In the genomic region with DNA sequence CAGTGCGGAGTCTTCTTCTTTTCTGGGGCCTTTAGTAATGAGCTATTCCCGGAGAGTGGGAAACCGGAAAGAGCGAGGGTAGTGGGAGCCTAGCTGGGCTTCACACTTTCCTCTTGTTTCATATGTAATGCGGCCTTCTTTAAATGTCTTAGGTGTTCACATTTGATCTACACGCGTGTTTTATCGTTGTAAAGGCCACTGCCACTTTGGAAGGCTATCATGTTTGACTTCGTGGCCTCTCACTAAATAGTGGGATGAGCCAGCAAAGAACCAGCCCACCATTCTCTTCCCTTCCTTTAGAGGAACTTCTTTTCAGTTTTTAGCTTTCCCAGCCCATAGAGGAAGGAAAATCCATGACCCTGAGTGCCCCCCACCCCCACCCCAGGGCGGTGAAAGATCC, we compare ENCODE assay signal across 22 mouse cellular contexts. TPM values are rescaled to one million over a fixed set of nuclear protein-coding genes. Genes with fewer than 3 reads are reported as not detected.
DNase-seq lines count a peak whose midpoint lies in the region; ATAC-seq lines count a peak whose summit lies in the region.
"Had no signal": no experiment of that assay in that cellular context is flagged by ENCODE, and none has a peak within 500 bp of the region (broad histone marks: within the 10 kb centered on the region; RNA-seq: fewer than 3 reads in every experiment).

No protein-coding gene starts in this region.

- no peaks in the 10 kb centered on the region for H3K36me3 ChIP-seq in heart, embryonic 10.5 days
- no peaks in the 10 kb centered on the region for H3K36me3 ChIP-seq in kidney, embryonic 15.5 days
- H3K36me3 ChIP-seq in embryonic facial prominence, embryonic 10.5 days (replicated peaks) = no peaks in the 10 kb centered on the region
- H3K36me3 ChIP-seq in limb, embryonic 10.5 days = no peaks in the 10 kb centered on the region
- H3K36me3 ChIP-seq: forebrain, embryonic 10.5 days; hindbrain, embryonic 13.5 days had no signal

- H3K4me3 ChIP-seq in heart, embryonic 10.5 days = peak overlapping the region; percentile 19; the same call in 1 of the 2 replicates
- H3K4me3 ChIP-seq in kidney, embryonic 15.5 days (replicated peaks) = 0 out of 2 replicates have a peak overlapping the region, but pooled peaks have one; percentile 2
- H3K4me3 ChIP-seq in embryonic facial prominence, embryonic 10.5 days = peak overlapping the region; percentile 52
- H3K4me3 ChIP-seq in limb, embryonic 10.5 days = 0 out of 2 replicates have a peak overlapping the region, but pooled peaks have one; percentile 17
- H3K4me3 ChIP-seq: forebrain, embryonic 10.5 days; hindbrain, embryonic 13.5 days had no signal

- no peaks in the 10 kb centered on the region for H3K9me3 ChIP-seq in heart, embryonic 10.5 days
- H3K9me3 ChIP-seq in kidney, embryonic 15.5 days (replicated peaks) = 0 out of 2 replicates have a peak, but pooled peaks cover 3% of the 10 kb centered on the region
- H3K9me3 ChIP-seq in embryonic facial prominence, embryonic 10.5 days = no peaks in the 10 kb centered on the region
- H3K9me3 ChIP-seq in limb, embryonic 10.5 days (replicated peaks) = no peaks in the 10 kb centered on the region
- H3K9me3 ChIP-seq: forebrain, embryonic 10.5 days; hindbrain, embryonic 13.5 days had no signal

- WGBS in heart, embryonic 10.5 days = 3% methylated on average over 10 of the region's 10 CpGs
- 2% methylated on average over 10 of the region's 10 CpGs for WGBS in kidney, embryonic 15.5 days
- 2% methylated on average over 10 of the region's 10 CpGs for WGBS in embryonic facial prominence, embryonic 10.5 days
- 2% methylated on average over 10 of the region's 10 CpGs for WGBS in limb, embryonic 10.5 days

- no peak overlapping the region for H3K27ac ChIP-seq in heart, embryonic 10.5 days
- no peak overlapping the region for H3K27ac ChIP-seq in kidney, embryonic 15.5 days
- H3K27ac ChIP-seq in embryonic facial prominence, embryonic 10.5 days (replicated peaks) = no peak overlapping the region
- H3K27ac ChIP-seq in limb, embryonic 10.5 days = no peak overlapping the region
- H3K27ac ChIP-seq: forebrain, embryonic 10.5 days; hindbrain, embryonic 13.5 days; liver, embryonic 14.5 days had no signal

- peaks cover 96% of the 10 kb centered on the region for H3K27me3 ChIP-seq in heart, embryonic 10.5 days (ENCODE audit: insufficient read depth, poor library complexity, severe bottlenecking)
- peaks cover 98% of the 10 kb centered on the region for H3K27me3 ChIP-seq in kidney, embryonic 15.5 days
- H3K27me3 ChIP-seq in embryonic facial prominence, embryonic 10.5 days (replicated peaks; ENCODE audit: low read depth, poor library complexity, severe bottlenecking) = peaks cover 100% of the 10 kb centered on the region
- peaks cover 100% of the 10 kb centered on the region for H3K27me3 ChIP-seq in limb, embryonic 10.5 days (ENCODE audit: low read depth, poor library complexity, severe bottlenecking)

- H3K4me2 ChIP-seq in kidney, embryonic 15.5 days = no peak overlapping the region
- H3K4me2 ChIP-seq: hindbrain, embryonic 13.5 days had no signal

- peaks cover 24% of the 10 kb centered on the region for H3K4me1 ChIP-seq in heart, embryonic 10.5 days
- H3K4me1 ChIP-seq in kidney, embryonic 15.5 days = peaks cover 24% of the 10 kb centered on the region
- peaks cover 43% of the 10 kb centered on the region for H3K4me1 ChIP-seq in embryonic facial prominence, embryonic 10.5 days
- peaks cover 38% of the 10 kb centered on the region for H3K4me1 ChIP-seq in limb, embryonic 10.5 days

- H3K9ac ChIP-seq in kidney, embryonic 15.5 days = no peak overlapping the region
- H3K9ac ChIP-seq: hindbrain, embryonic 13.5 days; liver, embryonic 14.5 days had no signal

- no peak for ATAC-seq in kidney, embryonic 15.5 days (replicated peaks; ENCODE audit: low FRiP score)
- ATAC-seq: forebrain, embryonic 16.5 days had no signal

- DNase-seq in heart, embryonic 10.5 days (ENCODE audit: low spot score) = no peak
- DNase-seq in heart, adult 11 months = no peak
- DNase-seq in kidney, postnatal 10 days = no peak
- DNase-seq in embryonic facial prominence, embryonic 10.5 days (ENCODE audit: low spot score) = no peak
- DNase-seq in limb, embryonic 10.5 days (ENCODE audit: low spot score) = no peak
- no peak for DNase-seq in frontal cortex, postnatal 36 days (ENCODE audit: low spot score in 2 of 2)
- no peak for DNase-seq in T-cell, adult 2 months (ENCODE audit: low spot score)
- DNase-seq: cerebellum, adult 9-10 months; gastrocnemius, postnatal 14 days; heart, adult 18-20 months; kidney, postnatal 14 days; lung, postnatal 4 days; right cerebral cortex, postnatal 25 days; spleen, adult 18-20 months; thymus, postnatal 25 days had no signal

RNA-seq across cellular contexts. Expression of a gene that starts 2.2 kb away (rescaled TPM):
- polyA plus RNA-seq in heart, embryonic 10.5 days (2016; fragmentation: Nextera tagmentation; extraction: Ambion mirVana) = 0.30 and 0.80 TPM in 2 replicates
- 0.13 and 0.14 TPM in 2 replicates for polyA plus RNA-seq in kidney, embryonic 15.5 days (2015; fragmentation: Nextera tagmentation; extraction: Ambion mirVana)
- polyA plus RNA-seq in embryonic facial prominence, embryonic 10.5 days (2016; fragmentation: Nextera tagmentation; extraction: Ambion mirVana) = 6.3 and 9.9 TPM in 2 replicates
- 0.50 and 2.2 TPM in 2 replicates for polyA plus RNA-seq in limb, embryonic 10.5 days (2016; fragmentation: Nextera tagmentation; extraction: Ambion mirVana)
- polyA plus RNA-seq: forebrain, embryonic 16.5 days; kidney, adult 2 months; midbrain, postnatal 0 days had no signal

Comparison
In these comparisons a context has a peak if more than half of its experiments do, and no peak if none do; other contexts are left out.
1. H3K4me3 ChIP-seq: peak in every context shown above with its lines; median percentile 52 in embryonic facial prominence, embryonic 10.5 days; 19 in heart, embryonic 10.5 days; 17 in limb, embryonic 10.5 days; 2 in kidney, embryonic 15.5 days.